Mouse (Mus musculus) small intestine, adult 2 months (tissue): ENCODE measurements around the gene Ap3b1.

Experiments used
- CTCF ChIP-seq: fragments of 200-500 bp; IDR thresholded peaks from 2 replicates; pipeline ENCODE4 v1.5.1; 2012; ENCODE audit warnings: low read depth, mild to moderate bottlenecking, control low read depth, inconsistent platforms, low read length, moderate library complexity, mixed read lengths; ENCODE audit not compliant: insufficient replicate concordance, insufficient read length; ENCODE audit errors: extremely low read depth
- POLR2A ChIP-seq: fragments of 200-500 bp; IDR thresholded peaks from 2 replicates; pipeline ENCODE4 v1.6.1; 2012; ENCODE audit warnings: low read depth, mild to moderate bottlenecking, control low read depth, inconsistent platforms, low read length, moderate library complexity

GRCm38 (mm10) chr13:94565176-94565575 is 206.4 kb downstream of the Ap3b1 start:
- TF ChIP-seq CTCF (no peak), POLR2A (no peak)
